Mouse (Mus musculus): ENCODE data around the gene Zdhhc22. TPM values are rescaled to one million over a fixed set of nuclear protein-coding genes. Genes with fewer than 3 reads are reported as not detected.

Zdhhc22 gene
- polyA plus RNA-seq, 1 experiment, result 0.86 TPM

DNA sequence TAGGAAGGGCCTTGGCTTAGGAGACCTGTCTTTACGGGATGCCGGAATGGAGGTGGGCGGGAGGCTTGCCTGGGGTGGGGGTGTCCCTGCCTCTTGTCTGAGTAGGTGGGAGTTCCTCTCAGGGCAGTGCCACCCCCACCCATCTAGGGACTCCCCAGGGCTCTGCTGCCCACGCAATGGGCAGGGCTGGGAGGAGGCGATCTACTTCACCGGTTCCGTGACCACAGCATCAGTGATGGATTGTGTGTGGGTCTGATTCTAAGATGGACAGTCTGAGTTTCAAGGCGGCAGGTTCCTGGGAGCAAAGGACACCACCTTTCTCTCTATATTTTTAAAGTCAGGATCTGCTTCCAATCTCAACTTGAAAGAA lies 36.6 kb upstream of the Zdhhc22 start:
- Histone ChIP-seq H3K4me1 (replicated peaks; ENCODE audit: control insufficient read depth, insufficient read depth, low read length) (no peaks in the 10 kb centered on the region), H3K27ac (ENCODE audit: control insufficient read depth, insufficient read depth, low read length) (no peak overlapping the region), H3K27me3 (ENCODE audit: control insufficient read depth, insufficient read depth, low read length) (no peaks in the 10 kb centered on the region), H3K36me3 (ENCODE audit: control insufficient read depth, insufficient read depth, low read length) (no peaks in the 10 kb centered on the region), H3K4me3 (ENCODE audit: control insufficient read depth, insufficient read depth, low read length) (no peak overlapping the region)
- no peak for DNase-seq
- no peak for TF ChIP-seq CTCF (IDR thresholded peaks at IDR 0.05; ENCODE audit: borderline replicate concordance, control insufficient read depth, extremely low read depth, insufficient read depth, low read length, poor library complexity)
- no peak for TF ChIP-seq POLR2A (IDR thresholded peaks at IDR 0.05; ENCODE audit: control insufficient read depth, extremely low read depth, insufficient read depth, low read length, poor library complexity)
- 29% methylated on average over 8 of the region's 8 CpGs for WGBS

DNA sequence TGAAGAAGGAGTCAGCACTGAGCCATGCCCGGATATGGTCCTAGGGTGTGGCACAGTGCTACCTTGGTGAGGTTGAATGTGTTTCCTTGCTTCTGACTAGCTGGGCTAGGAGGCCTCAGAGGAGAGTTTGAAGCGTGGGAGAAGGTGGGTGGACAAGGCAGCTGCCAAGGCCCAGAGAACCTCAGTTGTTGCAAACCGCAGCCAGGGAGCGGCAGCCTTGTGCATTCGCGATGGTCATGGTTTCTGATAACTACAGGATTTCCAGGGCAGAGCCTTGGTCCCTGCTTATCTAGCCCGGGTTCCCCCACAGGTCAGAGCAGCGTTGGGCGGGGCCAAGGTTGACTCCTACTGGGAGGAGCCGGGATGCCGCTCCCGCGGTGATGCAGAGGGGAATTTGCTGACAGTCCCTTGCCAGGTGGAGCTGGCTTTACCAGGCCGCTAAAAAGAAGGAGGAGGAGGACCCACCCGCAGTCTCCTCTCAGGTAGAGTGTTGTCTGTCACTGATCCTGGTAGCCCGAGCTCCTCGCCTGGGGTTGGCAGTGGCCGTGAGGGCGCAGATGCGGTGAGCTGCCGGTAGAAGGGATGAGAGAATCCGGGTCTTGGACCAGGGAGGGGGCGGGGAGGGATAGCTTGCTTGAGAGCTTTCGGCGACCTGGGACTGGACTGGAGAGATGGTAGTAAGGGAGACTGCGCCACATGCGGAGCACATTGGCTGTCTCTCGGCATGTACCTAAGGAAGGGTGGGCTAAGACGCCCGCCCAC lies 36.1 kb upstream of the Zdhhc22 start:
- TF ChIP-seq CTCF (IDR thresholded peaks at IDR 0.05; ENCODE audit: borderline replicate concordance, control insufficient read depth, extremely low read depth, insufficient read depth, low read length, poor library complexity) (no peak), POLR2A (IDR thresholded peaks at IDR 0.05; ENCODE audit: control insufficient read depth, extremely low read depth, insufficient read depth, low read length, poor library complexity) (no peak)
- no peak for DNase-seq
- H3K4me3 ChIP-seq (ENCODE audit: control insufficient read depth, insufficient read depth, low read length), result no peak overlapping the region
- WGBS, result 12% methylated on average over 30 of the region's 30 CpGs
- no peaks in the 10 kb centered on the region for H3K4me1 ChIP-seq (replicated peaks; ENCODE audit: control insufficient read depth, insufficient read depth, low read length)
- H3K27me3 ChIP-seq (ENCODE audit: control insufficient read depth, insufficient read depth, low read length), result no peaks in the 10 kb centered on the region
- H3K27ac ChIP-seq (ENCODE audit: control insufficient read depth, insufficient read depth, low read length), result no peak overlapping the region
- H3K36me3 ChIP-seq (ENCODE audit: control insufficient read depth, insufficient read depth, low read length), result no peaks in the 10 kb centered on the region

- no peaks in the 10 kb centered on the region for H3K4me1 ChIP-seq (replicated peaks; ENCODE audit: control insufficient read depth, insufficient read depth, low read length)
- H3K36me3 ChIP-seq (ENCODE audit: control insufficient read depth, insufficient read depth, low read length), result no peaks in the 10 kb centered on the region
- no peaks in the 10 kb centered on the region for H3K27me3 ChIP-seq (ENCODE audit: control insufficient read depth, insufficient read depth, low read length)
- no peak overlapping the region for H3K4me3 ChIP-seq (ENCODE audit: control insufficient read depth, insufficient read depth, low read length)
- 85% methylated on average over 3 of the region's 3 CpGs for WGBS
- DNase-seq, result no peak
- TF ChIP-seq POLR2A (IDR thresholded peaks at IDR 0.05; ENCODE audit: control insufficient read depth, extremely low read depth, insufficient read depth, low read length, poor library complexity) (no peak), CTCF (IDR thresholded peaks at IDR 0.05; ENCODE audit: borderline replicate concordance, control insufficient read depth, extremely low read depth, insufficient read depth, low read length, poor library complexity) (no peak)
- H3K27ac ChIP-seq (ENCODE audit: control insufficient read depth, insufficient read depth, low read length), result no peak overlapping the region
These were observed 33.2 kb upstream of the Zdhhc22 start for GRCm38 (mm10) chr12:87023456-87023855.

- H3K27ac ChIP-seq (ENCODE audit: control insufficient read depth, insufficient read depth, low read length), result no peak overlapping the region
- no peaks in the 10 kb centered on the region for H3K4me1 ChIP-seq (replicated peaks; ENCODE audit: control insufficient read depth, insufficient read depth, low read length)
- no peak for DNase-seq
- no peak overlapping the region for H3K4me3 ChIP-seq (ENCODE audit: control insufficient read depth, insufficient read depth, low read length)
- 85% methylated on average over 2 of the region's 2 CpGs for WGBS
- no peaks in the 10 kb centered on the region for H3K36me3 ChIP-seq (ENCODE audit: control insufficient read depth, insufficient read depth, low read length)
- no peak for TF ChIP-seq POLR2A (IDR thresholded peaks at IDR 0.05; ENCODE audit: control insufficient read depth, extremely low read depth, insufficient read depth, low read length, poor library complexity)
- TF ChIP-seq CTCF (IDR thresholded peaks at IDR 0.05; ENCODE audit: borderline replicate concordance, control insufficient read depth, extremely low read depth, insufficient read depth, low read length, poor library complexity), result no peak
- no peaks in the 10 kb centered on the region for H3K27me3 ChIP-seq (ENCODE audit: control insufficient read depth, insufficient read depth, low read length)
These were observed 31.8 kb upstream of the Zdhhc22 start for GRCm38 (mm10) chr12:87022006-87022405.

DNA sequence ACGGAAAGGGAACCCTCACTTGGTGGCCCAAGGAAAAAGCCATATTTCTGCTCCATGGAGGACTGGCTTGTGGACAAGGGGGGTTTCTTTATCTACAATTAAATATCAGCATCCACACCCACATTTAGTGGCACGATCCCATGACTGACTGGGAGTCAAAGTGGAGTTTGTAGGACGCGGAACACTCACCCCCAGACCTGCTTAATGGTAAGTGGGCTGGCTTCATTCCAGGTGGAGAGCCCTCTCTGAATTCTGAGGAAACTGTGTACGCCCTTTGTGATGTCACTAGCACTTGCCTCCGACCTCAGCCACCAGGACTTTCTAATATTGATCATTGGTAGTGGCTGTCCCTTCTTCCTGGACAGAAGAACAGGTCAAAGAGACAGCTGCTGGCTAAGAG lies 30.8 kb upstream of the Zdhhc22 start, which contains the start of gene Tmem63c:
Tmem63c (plus strand) TSS at position 301 of the 400 bp plus-strand sequence.
- no peaks in the 10 kb centered on the region for H3K36me3 ChIP-seq (ENCODE audit: control insufficient read depth, insufficient read depth, low read length)
- H3K4me3 ChIP-seq (ENCODE audit: control insufficient read depth, insufficient read depth, low read length), result no peak within 1 kb of the TSS
- TF ChIP-seq CTCF (IDR thresholded peaks at IDR 0.05; ENCODE audit: borderline replicate concordance, control insufficient read depth, extremely low read depth, insufficient read depth, low read length, poor library complexity) (no peak), POLR2A (IDR thresholded peaks at IDR 0.05; ENCODE audit: control insufficient read depth, extremely low read depth, insufficient read depth, low read length, poor library complexity) (no peak)
- H3K27me3 ChIP-seq (ENCODE audit: control insufficient read depth, insufficient read depth, low read length), result no peaks in the 10 kb centered on the region
- H3K4me1 ChIP-seq (replicated peaks; ENCODE audit: control insufficient read depth, insufficient read depth, low read length), result no peaks in the 10 kb centered on the region
- H3K27ac ChIP-seq (ENCODE audit: control insufficient read depth, insufficient read depth, low read length), result no peak within 1 kb of the TSS
- 80% methylated on average over 6 of the region's 6 CpGs for WGBS
- DNase-seq, result no peak

DNA sequence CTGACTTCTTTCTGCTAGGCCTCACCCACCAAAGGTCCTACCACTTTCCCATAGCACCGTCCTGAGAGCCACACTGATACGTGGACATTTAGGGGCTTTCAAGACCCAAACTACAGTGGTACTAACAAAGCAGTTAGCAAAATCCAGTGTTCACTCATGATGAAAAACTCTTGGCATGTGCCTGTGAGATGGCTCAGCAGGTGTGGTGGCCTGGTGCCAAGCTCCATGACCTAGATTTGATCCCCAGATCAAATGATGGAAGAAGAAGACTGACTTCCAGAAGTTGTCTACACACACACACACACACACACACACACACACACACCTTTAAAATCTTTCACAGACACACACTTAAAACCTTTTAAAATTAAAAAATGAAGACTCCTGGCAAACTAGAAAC lies 28.5 kb upstream of the Zdhhc22 start:
- Histone ChIP-seq H3K27me3 (ENCODE audit: control insufficient read depth, insufficient read depth, low read length) (no peaks in the 10 kb centered on the region), H3K36me3 (ENCODE audit: control insufficient read depth, insufficient read depth, low read length) (no peaks in the 10 kb centered on the region), H3K4me3 (ENCODE audit: control insufficient read depth, insufficient read depth, low read length) (no peak overlapping the region), H3K4me1 (replicated peaks; ENCODE audit: control insufficient read depth, insufficient read depth, low read length) (no peaks in the 10 kb centered on the region), H3K27ac (ENCODE audit: control insufficient read depth, insufficient read depth, low read length) (no peak overlapping the region)
- TF ChIP-seq CTCF (IDR thresholded peaks at IDR 0.05; ENCODE audit: borderline replicate concordance, control insufficient read depth, extremely low read depth, insufficient read depth, low read length, poor library complexity), result no peak
- TF ChIP-seq POLR2A (IDR thresholded peaks at IDR 0.05; ENCODE audit: control insufficient read depth, extremely low read depth, insufficient read depth, low read length, poor library complexity), result no peak
- 86% methylated on average over 2 of the region's 2 CpGs for WGBS
- DNase-seq, result no peak
